Mouse (Mus musculus) small intestine, adult 2 months (tissue): ENCODE data around the gene Card11.

Experiments used
- CTCF ChIP-seq: fragments of 200-500 bp; IDR thresholded peaks from 2 replicates; pipeline ENCODE4 v1.5.1; 2012; ENCODE audit warnings: low read depth, mild to moderate bottlenecking, control low read depth, inconsistent platforms, low read length, moderate library complexity, mixed read lengths; ENCODE audit not compliant: insufficient replicate concordance, insufficient read length; ENCODE audit errors: extremely low read depth
- POLR2A ChIP-seq: fragments of 200-500 bp; IDR thresholded peaks from 2 replicates; pipeline ENCODE4 v1.6.1; 2012; ENCODE audit warnings: low read depth, mild to moderate bottlenecking, control low read depth, inconsistent platforms, low read length, moderate library complexity

GRCm38 (mm10) chr5:140884966-140885365, 115.4 kb downstream of the Card11 start:
- TF ChIP-seq POLR2A (no peak), CTCF (no peak)
